Mouse (Mus musculus) activated CD4-positive, CD25-positive, alpha-beta regulatory T cell, adult 9 weeks (primary cell): Measurements from ENCODE around the gene Trim43b. TPM values are rescaled to one million over a fixed set of nuclear protein-coding genes. Genes with fewer than 3 reads are reported as not detected.

Experiments used
- polyA plus RNA-seq: library from polyadenylated mRNA; unstranded; fragments of 100-300 nt; shearing (Covaris generic); gene quantifications from one replicate; pipeline ENCODE4 v1.2.1, GENCODE M21; 2017

Trim43b gene
- polyA plus RNA-seq, result not detected

DNA sequence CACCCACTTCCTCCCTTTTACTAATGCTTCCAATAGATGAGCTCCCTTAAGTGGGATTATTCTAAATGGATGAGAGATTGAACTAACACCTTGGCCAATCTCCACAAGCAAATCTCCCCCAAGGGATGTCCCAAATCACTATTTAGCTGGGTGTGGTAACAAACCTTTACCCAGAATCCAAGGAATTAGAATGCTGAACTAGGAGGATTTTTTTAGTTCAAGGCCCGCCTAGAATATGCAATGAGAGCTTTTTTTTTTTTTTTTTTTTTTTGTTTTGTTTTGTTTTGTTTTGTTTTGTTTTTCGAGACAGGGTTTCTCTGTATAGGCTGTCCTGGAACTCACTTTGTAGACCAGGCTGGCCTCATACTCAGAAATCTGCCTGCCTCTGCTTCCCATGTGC, at the start of gene Trim43b:
Gene Trim43b (minus strand): TSS at position 101 of the 400 bp plus-strand sequence.

Other genes with a start within 250 kb of the Trim43b start
- 1.2 TPM for gene Bcl2a1a, start 135.9 kb downstream of the Trim43b start, polyA plus RNA-seq
- 260 TPM for gene Bcl2a1b, start 106.4 kb upstream of the Trim43b start, polyA plus RNA-seq
- 44.0 TPM for gene Gm29094, start 106.5 kb upstream of the Trim43b start, polyA plus RNA-seq
- 136 TPM for gene Mthfs, start 117.8 kb upstream of the Trim43b start, polyA plus RNA-seq